In the genomic region with DNA sequence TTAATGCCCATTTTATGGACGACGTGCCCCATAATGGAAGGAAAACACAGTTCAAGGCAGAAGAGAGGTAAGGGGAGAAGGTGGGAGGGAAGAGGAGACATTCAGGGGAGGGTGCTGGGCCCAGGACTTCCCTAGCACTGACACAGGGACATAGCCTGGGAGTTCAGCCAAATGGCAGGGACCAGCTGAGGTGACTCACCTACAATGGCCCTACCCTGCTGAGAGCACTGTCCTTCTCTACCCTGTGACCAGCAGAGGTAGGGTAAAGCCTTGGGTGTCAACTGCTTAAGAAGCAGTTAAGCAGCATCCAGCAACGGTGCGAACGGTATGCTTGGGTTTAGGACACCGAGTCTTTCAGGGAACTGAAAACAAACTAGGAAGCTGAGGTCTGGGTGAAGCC, we compare ENCODE assay signal across 15 mouse cellular contexts. TPM values are rescaled to one million over a fixed set of nuclear protein-coding genes. Genes with fewer than 3 reads are reported as not detected.
A peak's percentile ranks its signal among the peaks of the same experiment; 100 is the strongest.
DNase-seq lines count a peak whose midpoint lies in the region; ATAC-seq and TF ChIP-seq lines count a peak whose summit lies in the region.
"Had no signal": no experiment of that assay in that cellular context is flagged by ENCODE, and none has a peak within 500 bp of the region (broad histone marks: within the 10 kb centered on the region; RNA-seq: fewer than 3 reads in every experiment).

No protein-coding gene starts in this region.

- TF ChIP-seq POLR2A in liver, adult 2 months (IDR thresholded peaks at IDR 0.05; ENCODE audit: extremely low read depth, insufficient read depth, low read length) = no peak

- H3K4me1 ChIP-seq in liver, adult 2 months (ENCODE audit: control insufficient read depth, insufficient read depth, low read length) = no peaks in the 10 kb centered on the region
- no peaks in the 10 kb centered on the region for H3K4me1 ChIP-seq in liver, embryonic 11.5 days (replicated peaks; ENCODE audit: control insufficient read depth, insufficient read depth, low read length)

- no peak overlapping the region for H3K4me3 ChIP-seq in liver, adult 2 months (ENCODE audit: insufficient read depth, low read depth, low read length)
- no peak overlapping the region for H3K4me3 ChIP-seq in liver, embryonic 11.5 days (ENCODE audit: low read depth, low read length)
- H3K4me3 ChIP-seq: erythroblast, embryonic 14.5 days had no signal

- H3K27ac ChIP-seq in liver, adult 2 months (replicated peaks; ENCODE audit: insufficient read depth, low read depth, low read length) = no peak overlapping the region
- H3K27ac ChIP-seq in liver, embryonic 11.5 days (ENCODE audit: low read depth, low read length) = no peak overlapping the region
- H3K27ac ChIP-seq: hindbrain, postnatal 0 days; kidney, postnatal 0 days had no signal

- 76% methylated on average over 6 of the region's 6 CpGs for WGBS in liver, adult 2 months
- 83% methylated on average over 6 of the region's 6 CpGs for WGBS in liver, embryonic 11.5 days

- no peaks in the 10 kb centered on the region for H3K27me3 ChIP-seq in liver, adult 2 months (ENCODE audit: control insufficient read depth, insufficient read depth, low read length)
- H3K27me3 ChIP-seq in liver, embryonic 11.5 days (replicated peaks; ENCODE audit: control insufficient read depth, insufficient read depth, low read length) = no peaks in the 10 kb centered on the region

- no peaks in the 10 kb centered on the region for H3K79me2 ChIP-seq in liver, adult 2 months (ENCODE audit: control insufficient read depth, insufficient read depth, low read length)

- no peaks in the 10 kb centered on the region for H3K9me3 ChIP-seq in liver, embryonic 11.5 days (ENCODE audit: control insufficient read depth, low read length)

- no peak for TF ChIP-seq CTCF in liver, adult 2 months (IDR thresholded peaks at IDR 0.05; ENCODE audit: low read depth, low read length)

- H3K9ac ChIP-seq in liver, adult 2 months (ENCODE audit: low read depth, low read length) = no peak overlapping the region
- no peak overlapping the region for H3K9ac ChIP-seq in liver, embryonic 11.5 days (ENCODE audit: low read depth, low read length)

- no peak for ATAC-seq in cerebellum, adult (ENCODE audit: insufficient number of reproducible peaks, low FRiP score, low TSS enrichment)
- ATAC-seq in liver, embryonic 11.5 days (replicated peaks; ENCODE audit: low FRiP score) = no peak
- ATAC-seq: forebrain, embryonic 16.5 days; hindbrain, postnatal 0 days had no signal

- peak; percentile 68 to 81 for DNase-seq in cerebellum, adult 18-20 months
- DNase-seq in liver, adult 2 months (ENCODE audit: extremely low read depth, low read depth, low spot score) = peak; percentile 50
- DNase-seq in liver, embryonic 11.5 days (ENCODE audit: low spot score) = no peak
- DNase-seq in gastrocnemius, postnatal 14 days = peak; percentile 36
- peak; percentile 86 for DNase-seq in skeletal muscle tissue, adult 2 months (ENCODE audit: low read depth, low spot score)
- DNase-seq in right cerebral cortex, adult 18-20 months = no peak
- DNase-seq in lung, postnatal 14 days = no peak
- DNase-seq: lung, postnatal 4 days; midbrain, embryonic 14.5 days had no signal

- H3K4me2 ChIP-seq in liver, embryonic 11.5 days = no peak overlapping the region

- no peaks in the 10 kb centered on the region for H3K36me3 ChIP-seq in liver, adult 2 months (ENCODE audit: control insufficient read depth, insufficient read depth, low read length)
- no peaks in the 10 kb centered on the region for H3K36me3 ChIP-seq in liver, embryonic 11.5 days (ENCODE audit: control insufficient read depth, insufficient read depth, low read length)

- intact Hi-C loops in gastrocnemius, postnatal 14 days (cut with DNase I; ENCODE audit: low total_unique reads) = no loop called here

RNA-seq across cellular contexts. Expression of a gene that starts 58.9 kb away (rescaled TPM):
- 0.07 and 0.09 TPM in 2 replicates for total RNA-seq in liver, adult 2 months (2014; rRNA removed)
- 0.15 and 0.16 TPM in 2 replicates for polyA plus RNA-seq in liver, adult 2 months (2012; rRNA removed)
- 0.34 and 0.45 TPM in 2 replicates for polyA plus RNA-seq in liver, embryonic 11.5 days (2014; fragmentation: Nextera tagmentation; extraction: Ambion mirVana)
- total RNA-seq in gastrocnemius, postnatal 14 days (2021) = 10 to 100 TPM; 41.7 to 45.1 TPM
- polyA plus RNA-seq: C2C12; erythroblast, embryonic 14.5 days had no signal

Comparison
In these comparisons a context has a peak if more than half of its experiments do, and no peak if none do; other contexts are left out.
1. DNase-seq: peak in cerebellum, adult 18-20 months (2 of 2), liver, adult 2 months (single experiment), gastrocnemius, postnatal 14 days (single experiment) and skeletal muscle tissue, adult 2 months (single experiment); none in liver, embryonic 11.5 days (single experiment), right cerebral cortex, adult 18-20 months (single experiment) and lung, postnatal 14 days (single experiment).
2. RNA of a gene that starts 58.9 kb away (total RNA-seq): 41.7 to 45.1 TPM in gastrocnemius, postnatal 14 days; 0.07 to 0.09 TPM in liver, adult 2 months; every median in the first group is over 10 times any median in the second.